8 mouse cellular contexts compared by ENCODE assay signal in genomic region chr7:100662231-100662630, GRCm38 (mm10). TPM values are rescaled to one million over a fixed set of nuclear protein-coding genes. Genes with fewer than 3 reads are reported as not detected.
DNase-seq lines count a peak whose midpoint lies in the region; ATAC-seq lines count a peak whose summit lies in the region.

TSS of gene Plekhb1 (minus strand) at chr7:100662414.

- no peak within 1 kb of the TSS for H3K27ac ChIP-seq in kidney, embryonic 14.5 days (ENCODE audit: low read depth, low read length)
- H3K27ac ChIP-seq in embryonic facial prominence, embryonic 13.5 days: no peak within 1 kb of the TSS
- no peak within 1 kb of the TSS for H3K27ac ChIP-seq in hindbrain, embryonic 12.5 days
- H3K27ac ChIP-seq in midbrain, embryonic 11.5 days (ENCODE audit: low read depth, low read length): no peak within 1 kb of the TSS

- peaks cover 4% of the 10 kb centered on the region; the same call in 1 of the 2 replicates for H3K4me1 ChIP-seq in kidney, embryonic 14.5 days (ENCODE audit: control insufficient read depth, insufficient read depth, low read length)
- peaks cover 16% of the 10 kb centered on the region for H3K4me1 ChIP-seq in embryonic facial prominence, embryonic 13.5 days
- peaks cover 20% of the 10 kb centered on the region for H3K4me1 ChIP-seq in hindbrain, embryonic 12.5 days
- H3K4me1 ChIP-seq in midbrain, embryonic 11.5 days (ENCODE audit: control insufficient read depth, insufficient read depth, low read length): peaks cover 13% of the 10 kb centered on the region

- ATAC-seq in kidney, embryonic 14.5 days (ENCODE audit: low FRiP score, low TSS enrichment): no peak
- no peak for ATAC-seq in embryonic facial prominence, embryonic 13.5 days (ENCODE audit: insufficient number of reproducible peaks, insufficient read depth, low FRiP score, low TSS enrichment, low read depth)
- no peak for ATAC-seq in hindbrain, embryonic 12.5 days (ENCODE audit: low FRiP score)
- ATAC-seq in midbrain, embryonic 11.5 days (ENCODE audit: low FRiP score): no peak

- H3K9ac ChIP-seq in kidney, embryonic 14.5 days (ENCODE audit: low read depth, low read length): no peak within 1 kb of the TSS
- H3K9ac ChIP-seq in embryonic facial prominence, embryonic 13.5 days: no peak within 1 kb of the TSS
- no peak within 1 kb of the TSS for H3K9ac ChIP-seq in hindbrain, embryonic 12.5 days
- no peak within 1 kb of the TSS for H3K9ac ChIP-seq in midbrain, embryonic 11.5 days (ENCODE audit: low read length)

- H3K27me3 ChIP-seq in kidney, embryonic 14.5 days (ENCODE audit: control insufficient read depth, insufficient read depth, low read length): no peaks in the 10 kb centered on the region
- H3K27me3 ChIP-seq in embryonic facial prominence, embryonic 13.5 days: no peaks in the 10 kb centered on the region
- peaks cover 4% of the 10 kb centered on the region; the same call in 1 of the 2 replicates for H3K27me3 ChIP-seq in hindbrain, embryonic 12.5 days
- H3K27me3 ChIP-seq in midbrain, embryonic 11.5 days (ENCODE audit: control insufficient read depth, insufficient read depth, low read length): no peaks in the 10 kb centered on the region

- no peaks in the 10 kb centered on the region for H3K9me3 ChIP-seq in kidney, embryonic 14.5 days (ENCODE audit: control insufficient read depth, low read length)
- no peaks in the 10 kb centered on the region for H3K9me3 ChIP-seq in embryonic facial prominence, embryonic 13.5 days
- H3K9me3 ChIP-seq in hindbrain, embryonic 12.5 days (replicated peaks): no peaks in the 10 kb centered on the region
- no peaks in the 10 kb centered on the region for H3K9me3 ChIP-seq in midbrain, embryonic 11.5 days (ENCODE audit: control insufficient read depth, low read length)

- WGBS in kidney, embryonic 14.5 days: 84% methylated on average over 8 of the region's 8 CpGs
- 69% methylated on average over 8 of the region's 8 CpGs for WGBS in embryonic facial prominence, embryonic 13.5 days
- WGBS in hindbrain, embryonic 12.5 days: 78% methylated on average over 8 of the region's 8 CpGs
- WGBS in midbrain, embryonic 11.5 days: 35% methylated on average over 8 of the region's 8 CpGs

- no peak for DNase-seq in kidney, adult 18-20 months
- DNase-seq in midbrain, embryonic 11.5 days (ENCODE audit: low spot score, missing footprints): no peak
- DNase-seq in spleen, adult 12 weeks (ENCODE audit: low spot score): no peak
- DNase-seq in cerebellum, postnatal 14 days: no peak
- DNase-seq in embryo, embryonic 11 days: no peak

- peak within 1 kb of the TSS; percentile 32 for H3K4me2 ChIP-seq in kidney, embryonic 14.5 days (replicated peaks; ENCODE audit: low read depth, low read length)
- peak within 1 kb of the TSS; percentile 39 for H3K4me2 ChIP-seq in embryonic facial prominence, embryonic 13.5 days
- peak within 1 kb of the TSS; percentile 32 for H3K4me2 ChIP-seq in hindbrain, embryonic 12.5 days (replicated peaks)
- 0 out of 2 replicates have a peak within 1 kb of the TSS, but pooled peaks have one; percentile 17 for H3K4me2 ChIP-seq in midbrain, embryonic 11.5 days

- no peak within 1 kb of the TSS for H3K4me3 ChIP-seq in kidney, embryonic 14.5 days (ENCODE audit: low read length)
- H3K4me3 ChIP-seq in embryonic facial prominence, embryonic 13.5 days: no peak within 1 kb of the TSS
- H3K4me3 ChIP-seq in hindbrain, embryonic 12.5 days: no peak within 1 kb of the TSS
- no peak within 1 kb of the TSS for H3K4me3 ChIP-seq in midbrain, embryonic 11.5 days (ENCODE audit: low read depth, low read length)

- no peaks in the 10 kb centered on the region for H3K36me3 ChIP-seq in kidney, embryonic 14.5 days (ENCODE audit: control insufficient read depth, insufficient read depth, low read length)
- H3K36me3 ChIP-seq in embryonic facial prominence, embryonic 13.5 days: no peaks in the 10 kb centered on the region
- no peaks in the 10 kb centered on the region for H3K36me3 ChIP-seq in hindbrain, embryonic 12.5 days
- no peaks in the 10 kb centered on the region for H3K36me3 ChIP-seq in midbrain, embryonic 11.5 days (ENCODE audit: control insufficient read depth, insufficient read depth, low read length)

RNA-seq across cellular contexts. Expression of gene Plekhb1, which starts in this region (rescaled TPM):
- polyA plus RNA-seq in kidney, embryonic 14.5 days (2014; fragmentation: Nextera tagmentation; extraction: Ambion mirVana): 2.6 TPM in 2 replicates
- 2.8 and 5.1 TPM in 2 replicates for polyA plus RNA-seq in embryonic facial prominence, embryonic 13.5 days (2015; fragmentation: Nextera tagmentation; extraction: Ambion mirVana)
- polyA plus RNA-seq in hindbrain, embryonic 12.5 days (2016; fragmentation: Nextera tagmentation; extraction: Ambion mirVana): 10.5 and 16.9 TPM in 2 replicates
- polyA plus RNA-seq in midbrain, embryonic 11.5 days (2014; fragmentation: Nextera tagmentation; extraction: Ambion mirVana): 3.6 and 4.3 TPM in 2 replicates
